Mouse (Mus musculus) liver, postnatal 0 days (tissue): ENCODE results near the gene Adamts10.

ENCODE experiments used
- CTCF ChIP-seq: sonication (generic); IDR thresholded peaks from 2 replicates; pipeline ENCODE4 v1.5.1; 2016; ENCODE audit warnings: antibody characterized with exemption, low read depth
- EP300 ChIP-seq: IDR thresholded peaks from 2 replicates; pipeline ENCODE4 v1.6.1; 2016; ENCODE audit warnings: antibody characterized with exemption, low read depth, mild to moderate bottlenecking

GRCm38 (mm10) chr17:33586011-33586410 lies 62.0 kb downstream of the Adamts10 start:
- TF ChIP-seq EP300 = no peak
- no peak for TF ChIP-seq CTCF
